Mouse (Mus musculus) induced T-regulatory cell, adult 2 months (primary cell): ENCODE results near the gene Srcin1.

ENCODE experiments used
- DNase-seq: peaks from one replicate; pipeline ENCODE4 v3.0.0-alpha.2; 2012; ENCODE audit warnings: low read depth

The Srcin1 gene

GRCm38 (mm10) chr11:97555144-97555543 is 20.8 kb downstream of the Srcin1 start:
- DNase-seq: no peak

- DNase-seq: no peak
Measured at GRCm38 (mm10) chr11:97552151-97552550, 23.8 kb downstream of the Srcin1 start.

GRCm38 (mm10) chr11:97548757-97549156 is 27.2 kb downstream of the Srcin1 start:
- no peak for DNase-seq

- no peak for DNase-seq
Measured at GRCm38 (mm10) chr11:97547957-97548706, 27.9 kb downstream of the Srcin1 start.

- DNase-seq: no peak
Measured at GRCm38 (mm10) chr11:97546804-97547411, 29.1 kb downstream of the Srcin1 start.

GRCm38 (mm10) chr11:97545808-97546560 is 30.0 kb downstream of the Srcin1 start:
- no peak for DNase-seq

- no peak for DNase-seq
Measured at GRCm38 (mm10) chr11:97543883-97544282, 32.1 kb downstream of the Srcin1 start.

- DNase-seq: no peak
Measured at GRCm38 (mm10) chr11:97543181-97543733, 32.7 kb downstream of the Srcin1 start.

GRCm38 (mm10) chr11:97542171-97543150 is 33.5 kb downstream of the Srcin1 start:
- no peak for DNase-seq

- DNase-seq: no peak
Measured at GRCm38 (mm10) chr11:97540604-97541003, 35.4 kb downstream of the Srcin1 start.

- DNase-seq: no peak
Measured at GRCm38 (mm10) chr11:97540136-97540535, 35.9 kb downstream of the Srcin1 start.

- no peak for DNase-seq
Measured at GRCm38 (mm10) chr11:97539622-97540021, 36.4 kb downstream of the Srcin1 start.

- DNase-seq: no peak
Measured at GRCm38 (mm10) chr11:97537580-97538089, 38.4 kb downstream of the Srcin1 start.

GRCm38 (mm10) chr11:97536835-97537579 is 39.0 kb downstream of the Srcin1 start:
- peak; percentile 51 for DNase-seq

GRCm38 (mm10) chr11:97536083-97536747 is 39.8 kb downstream of the Srcin1 start:
- DNase-seq: no peak

- no peak for DNase-seq
Measured at GRCm38 (mm10) chr11:97535660-97536059, 40.3 kb downstream of the Srcin1 start.

GRCm38 (mm10) chr11:97535308-97535630 is 40.7 kb downstream of the Srcin1 start:
- DNase-seq: no peak

GRCm38 (mm10) chr11:97534442-97535307 is 41.3 kb downstream of the Srcin1 start:
- DNase-seq: peak; percentile 50

GRCm38 (mm10) chr11:97533653-97534052 is 42.3 kb downstream of the Srcin1 start:
- DNase-seq: no peak
